Mouse (Mus musculus) lung, postnatal 25 days (tissue): ENCODE measurements around the gene Nlgn1.
A peak's percentile ranks its signal among the peaks of the same experiment; 100 is the strongest.

Source experiments
- DNase-seq: peaks from one replicate; pipeline ENCODE4 v3.0.0; 2022; ENCODE audit warnings: low spot score

Gene Nlgn1

GRCm38 (mm10) chr3:26201410-26201809 is 130.8 kb downstream of the Nlgn1 start:
- no peak for DNase-seq

- DNase-seq, result no peak
Measured at GRCm38 (mm10) chr3:26194970-26195369, 137.3 kb downstream of the Nlgn1 start.

- DNase-seq, result no peak
Measured at GRCm38 (mm10) chr3:26181013-26181412, 151.2 kb downstream of the Nlgn1 start.

GRCm38 (mm10) chr3:26175371-26175770 is 156.9 kb downstream of the Nlgn1 start:
- no peak for DNase-seq

GRCm38 (mm10) chr3:26174257-26174656 is 158.0 kb downstream of the Nlgn1 start:
- no peak for DNase-seq

- DNase-seq, result no peak
Measured at GRCm38 (mm10) chr3:26173613-26174012, 158.6 kb downstream of the Nlgn1 start.

- no peak for DNase-seq
Measured at GRCm38 (mm10) chr3:26166711-26167110, 165.5 kb downstream of the Nlgn1 start.

GRCm38 (mm10) chr3:26153782-26154181 is 178.5 kb downstream of the Nlgn1 start:
- DNase-seq, result peak; percentile 2

- no peak for DNase-seq
Measured at GRCm38 (mm10) chr3:26153036-26153741, 179.1 kb downstream of the Nlgn1 start.

- no peak for DNase-seq
Measured at GRCm38 (mm10) chr3:26152510-26153035, 179.7 kb downstream of the Nlgn1 start.

- DNase-seq, result no peak
Measured at GRCm38 (mm10) chr3:26151351-26152020, 180.8 kb downstream of the Nlgn1 start.

GRCm38 (mm10) chr3:26146174-26146573 is 186.1 kb downstream of the Nlgn1 start:
- DNase-seq, result no peak

GRCm38 (mm10) chr3:26145441-26145840 is 186.8 kb downstream of the Nlgn1 start:
- no peak for DNase-seq

GRCm38 (mm10) chr3:26141590-26141989 is 190.7 kb downstream of the Nlgn1 start:
- DNase-seq, result no peak

- no peak for DNase-seq
Measured at GRCm38 (mm10) chr3:26134839-26135651, 197.2 kb downstream of the Nlgn1 start.

- no peak for DNase-seq
Measured at GRCm38 (mm10) chr3:26130919-26131318, 201.3 kb downstream of the Nlgn1 start.

- no peak for DNase-seq
Measured at GRCm38 (mm10) chr3:26129455-26129854, 202.8 kb downstream of the Nlgn1 start.

- DNase-seq, result no peak
Measured at GRCm38 (mm10) chr3:26117071-26117470, 215.2 kb downstream of the Nlgn1 start.

GRCm38 (mm10) chr3:26106361-26106760 is 225.9 kb downstream of the Nlgn1 start:
- DNase-seq, result no peak

- DNase-seq, result no peak
Measured at GRCm38 (mm10) chr3:26105528-26105927, 226.7 kb downstream of the Nlgn1 start.

- no peak for DNase-seq
Measured at GRCm38 (mm10) chr3:26102271-26102670, 230.0 kb downstream of the Nlgn1 start.

GRCm38 (mm10) chr3:26095551-26095950 is 236.7 kb downstream of the Nlgn1 start:
- DNase-seq, result no peak

GRCm38 (mm10) chr3:26069366-26069765 is 262.9 kb downstream of the Nlgn1 start:
- DNase-seq, result no peak
